Mouse (Mus musculus) yolk sac, embryonic 10.5 days (tissue): ENCODE results near the gene Tcaf2.

ENCODE experiments used
- DNase-seq: peaks from one replicate; pipeline ENCODE4 v3.0.0-alpha.2; 2017; ENCODE audit warnings: low spot score

Tcaf2 gene

GRCm38 (mm10) chr6:42644912-42645549 lies at the start of gene Tcaf2:
Gene Tcaf2, minus strand, starts transcription at chr6:42645254.
- DNase-seq: peak; percentile 86

- peak; percentile 79 for DNase-seq
Measured at GRCm38 (mm10) chr6:42692517-42693190, 47.6 kb upstream of the Tcaf2 start.

- DNase-seq: peak; percentile 73
Measured at GRCm38 (mm10) chr6:42692154-42692516, 47.1 kb upstream of the Tcaf2 start.

- no peak for DNase-seq
Measured at GRCm38 (mm10) chr6:42689761-42690160, 44.7 kb upstream of the Tcaf2 start.

- DNase-seq: no peak
Measured at GRCm38 (mm10) chr6:42687907-42688306, 42.9 kb upstream of the Tcaf2 start.

GRCm38 (mm10) chr6:42680077-42680476 lies 35.0 kb upstream of the Tcaf2 start:
- DNase-seq: no peak

- DNase-seq: no peak
Measured at GRCm38 (mm10) chr6:42676011-42676410, 31.0 kb upstream of the Tcaf2 start.

GRCm38 (mm10) chr6:42671767-42672166 lies 26.7 kb upstream of the Tcaf2 start:
- no peak for DNase-seq

- DNase-seq: no peak
Measured at GRCm38 (mm10) chr6:42667722-42668121, 22.7 kb upstream of the Tcaf2 start.

- DNase-seq: no peak
Measured at GRCm38 (mm10) chr6:42661739-42662138, 16.7 kb upstream of the Tcaf2 start.

GRCm38 (mm10) chr6:42634393-42634792 lies 10.7 kb downstream of the Tcaf2 start:
- no peak for DNase-seq

- no peak for DNase-seq
Measured at GRCm38 (mm10) chr6:42631395-42631794, 13.7 kb downstream of the Tcaf2 start.

GRCm38 (mm10) chr6:42616904-42617303 lies 28.1 kb downstream of the Tcaf2 start:
- DNase-seq: no peak

- DNase-seq: no peak
Measured at GRCm38 (mm10) chr6:42612218-42612617, 32.8 kb downstream of the Tcaf2 start.

- no peak for DNase-seq
Measured at GRCm38 (mm10) chr6:42610954-42611522, 34.0 kb downstream of the Tcaf2 start.

- no peak for DNase-seq
Measured at GRCm38 (mm10) chr6:42597592-42597991, 47.5 kb downstream of the Tcaf2 start, which contains the start of gene Tcaf3. Gene Tcaf3, minus strand, starts transcription at chr6:42597692.

GRCm38 (mm10) chr6:42593138-42593882 lies 51.7 kb downstream of the Tcaf2 start:
- DNase-seq: no peak

- no peak for DNase-seq
Measured at GRCm38 (mm10) chr6:42586569-42586968, 58.5 kb downstream of the Tcaf2 start.

GRCm38 (mm10) chr6:42583488-42583872 lies 61.6 kb downstream of the Tcaf2 start:
- DNase-seq: peak; percentile 18

- DNase-seq: no peak
Measured at GRCm38 (mm10) chr6:42582741-42583487, 62.1 kb downstream of the Tcaf2 start.

- no peak for DNase-seq
Measured at GRCm38 (mm10) chr6:42578678-42579077, 66.4 kb downstream of the Tcaf2 start.

- DNase-seq: no peak
Measured at GRCm38 (mm10) chr6:42577433-42577832, 67.6 kb downstream of the Tcaf2 start.
